Mouse (Mus musculus): ENCODE results near the gene Flt1. TPM values are rescaled to one million over a fixed set of nuclear protein-coding genes. Genes with fewer than 3 reads are reported as not detected.

Gene Flt1
- polyA plus RNA-seq, 1 experiment, result 23.4 TPM

- H3K36me3 ChIP-seq (ENCODE audit: control insufficient read depth, insufficient read depth, low read length, poor library complexity, severe bottlenecking), result peaks cover 23% of the 10 kb centered on the region
- H3K9me3 ChIP-seq (replicated peaks; ENCODE audit: control insufficient read depth, insufficient read depth, low read length, poor library complexity, severe bottlenecking), result no peaks in the 10 kb centered on the region
- no peak for TF ChIP-seq POLR2A (IDR thresholded peaks at IDR 0.05; ENCODE audit: insufficient read depth, low read length)
- 0 out of 2 replicates have a peak, but pooled peaks have one; percentile 39 for TF ChIP-seq EP300 (IDR thresholded peaks at IDR 0.05; ENCODE audit: insufficient read depth, low read depth, low read length)
- TF ChIP-seq CTCF (IDR thresholded peaks at IDR 0.05; ENCODE audit: low read depth, low read length), result peak; percentile 72
- no peaks in the 10 kb centered on the region for H3K27me3 ChIP-seq (ENCODE audit: control insufficient read depth, insufficient read depth, low read length, poor library complexity, severe bottlenecking)
- no peak overlapping the region for H3K9ac ChIP-seq (ENCODE audit: low read depth, poor library complexity, severe bottlenecking)
- no peak overlapping the region for H3K27ac ChIP-seq (ENCODE audit: insufficient read depth, low read length)
- no peak overlapping the region for H3K4me3 ChIP-seq (ENCODE audit: low read depth, low read length)
- no peaks in the 10 kb centered on the region for H3K4me1 ChIP-seq (ENCODE audit: control insufficient read depth, insufficient read depth, low read length)
Observed at GRCm38 (mm10) chr5:147545731-147546241, 180.0 kb downstream of the Flt1 start.

GRCm38 (mm10) chr5:147542291-147542690, 183.5 kb downstream of the Flt1 start:
- H3K36me3 ChIP-seq (ENCODE audit: control insufficient read depth, insufficient read depth, low read length, poor library complexity, severe bottlenecking), result peaks cover 23% of the 10 kb centered on the region
- TF ChIP-seq CTCF (IDR thresholded peaks at IDR 0.05; ENCODE audit: low read depth, low read length), result no peak
- TF ChIP-seq EP300 (IDR thresholded peaks at IDR 0.05; ENCODE audit: insufficient read depth, low read depth, low read length), result no peak
- no peak for TF ChIP-seq POLR2A (IDR thresholded peaks at IDR 0.05; ENCODE audit: insufficient read depth, low read length)

GRCm38 (mm10) chr5:147539815-147540214, 186.0 kb downstream of the Flt1 start:
- Histone ChIP-seq H3K27ac (ENCODE audit: insufficient read depth, low read length) (no peak overlapping the region), H3K4me3 (ENCODE audit: low read depth, low read length) (no peak overlapping the region), H3K9ac (ENCODE audit: low read depth, poor library complexity, severe bottlenecking) (no peak overlapping the region), H3K36me3 (ENCODE audit: control insufficient read depth, insufficient read depth, low read length, poor library complexity, severe bottlenecking) (peaks cover 18% of the 10 kb centered on the region), H3K9me3 (replicated peaks; ENCODE audit: control insufficient read depth, insufficient read depth, low read length, poor library complexity, severe bottlenecking) (no peaks in the 10 kb centered on the region), H3K4me1 (ENCODE audit: control insufficient read depth, insufficient read depth, low read length) (no peaks in the 10 kb centered on the region), H3K27me3 (ENCODE audit: control insufficient read depth, insufficient read depth, low read length, poor library complexity, severe bottlenecking) (no peaks in the 10 kb centered on the region)
- TF ChIP-seq CTCF (IDR thresholded peaks at IDR 0.05; ENCODE audit: low read depth, low read length) (no peak), EP300 (IDR thresholded peaks at IDR 0.05; ENCODE audit: insufficient read depth, low read depth, low read length) (no peak), POLR2A (IDR thresholded peaks at IDR 0.05; ENCODE audit: insufficient read depth, low read length) (no peak)

More at GRCm38 (mm10) chr5:147542291-147542690, 183.5 kb downstream of the Flt1 start:
- H3K9me3 ChIP-seq (replicated peaks; ENCODE audit: control insufficient read depth, insufficient read depth, low read length, poor library complexity, severe bottlenecking), result no peaks in the 10 kb centered on the region
- no peak overlapping the region for H3K27ac ChIP-seq (ENCODE audit: insufficient read depth, low read length)
- H3K4me3 ChIP-seq (ENCODE audit: low read depth, low read length), result no peak overlapping the region
- H3K4me1 ChIP-seq (ENCODE audit: control insufficient read depth, insufficient read depth, low read length), result no peaks in the 10 kb centered on the region
- H3K9ac ChIP-seq (ENCODE audit: low read depth, poor library complexity, severe bottlenecking), result no peak overlapping the region
- H3K27me3 ChIP-seq (ENCODE audit: control insufficient read depth, insufficient read depth, low read length, poor library complexity, severe bottlenecking), result no peaks in the 10 kb centered on the region

GRCm38 (mm10) chr5:147539409-147539808, 186.4 kb downstream of the Flt1 start:
- TF ChIP-seq POLR2A (IDR thresholded peaks at IDR 0.05; ENCODE audit: insufficient read depth, low read length), result no peak
- no peak for TF ChIP-seq EP300 (IDR thresholded peaks at IDR 0.05; ENCODE audit: insufficient read depth, low read depth, low read length)
- no peak for TF ChIP-seq CTCF (IDR thresholded peaks at IDR 0.05; ENCODE audit: low read depth, low read length)
- H3K9ac ChIP-seq (ENCODE audit: low read depth, poor library complexity, severe bottlenecking), result no peak overlapping the region
- H3K4me3 ChIP-seq (ENCODE audit: low read depth, low read length), result no peak overlapping the region
- H3K36me3 ChIP-seq (ENCODE audit: control insufficient read depth, insufficient read depth, low read length, poor library complexity, severe bottlenecking), result peaks cover 17% of the 10 kb centered on the region
- H3K9me3 ChIP-seq (replicated peaks; ENCODE audit: control insufficient read depth, insufficient read depth, low read length, poor library complexity, severe bottlenecking), result no peaks in the 10 kb centered on the region
- H3K4me1 ChIP-seq (ENCODE audit: control insufficient read depth, insufficient read depth, low read length), result no peaks in the 10 kb centered on the region
- H3K27ac ChIP-seq (ENCODE audit: insufficient read depth, low read length), result no peak overlapping the region
- no peaks in the 10 kb centered on the region for H3K27me3 ChIP-seq (ENCODE audit: control insufficient read depth, insufficient read depth, low read length, poor library complexity, severe bottlenecking)

GRCm38 (mm10) chr5:147532031-147532430, 193.8 kb downstream of the Flt1 start:
- Histone ChIP-seq H3K36me3 (ENCODE audit: control insufficient read depth, insufficient read depth, low read length, poor library complexity, severe bottlenecking) (peaks cover 19% of the 10 kb centered on the region), H3K4me1 (ENCODE audit: control insufficient read depth, insufficient read depth, low read length) (no peaks in the 10 kb centered on the region), H3K27me3 (ENCODE audit: control insufficient read depth, insufficient read depth, low read length, poor library complexity, severe bottlenecking) (no peaks in the 10 kb centered on the region), H3K4me3 (ENCODE audit: low read depth, low read length) (no peak overlapping the region), H3K9me3 (replicated peaks; ENCODE audit: control insufficient read depth, insufficient read depth, low read length, poor library complexity, severe bottlenecking) (no peaks in the 10 kb centered on the region), H3K27ac (ENCODE audit: insufficient read depth, low read length) (no peak overlapping the region), H3K9ac (ENCODE audit: low read depth, poor library complexity, severe bottlenecking) (no peak overlapping the region)
- TF ChIP-seq POLR2A (IDR thresholded peaks at IDR 0.05; ENCODE audit: insufficient read depth, low read length) (no peak), CTCF (IDR thresholded peaks at IDR 0.05; ENCODE audit: low read depth, low read length) (no peak), EP300 (IDR thresholded peaks at IDR 0.05; ENCODE audit: insufficient read depth, low read depth, low read length) (no peak)

- H3K4me3 ChIP-seq (ENCODE audit: low read depth, low read length), result no peak overlapping the region
- no peak for TF ChIP-seq POLR2A (IDR thresholded peaks at IDR 0.05; ENCODE audit: insufficient read depth, low read length)
- TF ChIP-seq CTCF (IDR thresholded peaks at IDR 0.05; ENCODE audit: low read depth, low read length), result no peak
- no peak for TF ChIP-seq EP300 (IDR thresholded peaks at IDR 0.05; ENCODE audit: insufficient read depth, low read depth, low read length)
- peaks cover 14% of the 10 kb centered on the region for H3K36me3 ChIP-seq (ENCODE audit: control insufficient read depth, insufficient read depth, low read length, poor library complexity, severe bottlenecking)
- H3K4me1 ChIP-seq (ENCODE audit: control insufficient read depth, insufficient read depth, low read length), result no peaks in the 10 kb centered on the region
- no peaks in the 10 kb centered on the region for H3K27me3 ChIP-seq (ENCODE audit: control insufficient read depth, insufficient read depth, low read length, poor library complexity, severe bottlenecking)
- no peak overlapping the region for H3K9ac ChIP-seq (ENCODE audit: low read depth, poor library complexity, severe bottlenecking)
- no peak overlapping the region for H3K27ac ChIP-seq (ENCODE audit: insufficient read depth, low read length)
- H3K9me3 ChIP-seq (replicated peaks; ENCODE audit: control insufficient read depth, insufficient read depth, low read length, poor library complexity, severe bottlenecking), result no peaks in the 10 kb centered on the region
Observed at GRCm38 (mm10) chr5:147527788-147528187, 198.0 kb downstream of the Flt1 start.
